Mouse (Mus musculus): ENCODE measurements around the gene Etv1. TPM values are rescaled to one million over a fixed set of nuclear protein-coding genes. Genes with fewer than 3 reads are reported as not detected.

The Etv1 gene
- polyA plus RNA-seq, 1 experiment from 2014 or later: 1.2 TPM

- H3K27me3 ChIP-seq (replicated peaks): no peaks in the 10 kb centered on the region
- H3K4me3 ChIP-seq: no peak overlapping the region
- no peaks in the 10 kb centered on the region for H3K4me1 ChIP-seq
- H3K9me3 ChIP-seq (replicated peaks): no peaks in the 10 kb centered on the region
- no peak for ATAC-seq
- no peak overlapping the region for H3K4me2 ChIP-seq
- H3K27ac ChIP-seq: no peak overlapping the region
- WGBS (ENCODE audit: insufficient replicate concordance): 54% methylated on average over 3 of the region's 3 CpGs
- no peaks in the 10 kb centered on the region for H3K36me3 ChIP-seq
- H3K9ac ChIP-seq: no peak overlapping the region
Observed at GRCm38 (mm10) chr12:38863982-38864828, 85.0 kb downstream of the Etv1 start.

GRCm38 (mm10) chr12:38874470-38874995 is 95.4 kb downstream of the Etv1 start:
- H3K9ac ChIP-seq: no peak overlapping the region
- H3K4me1 ChIP-seq: no peaks in the 10 kb centered on the region
- H3K27me3 ChIP-seq (replicated peaks): no peaks in the 10 kb centered on the region
- ATAC-seq: no peak
- no peak overlapping the region for H3K4me2 ChIP-seq
- H3K9me3 ChIP-seq (replicated peaks): no peaks in the 10 kb centered on the region
- no peaks in the 10 kb centered on the region for H3K36me3 ChIP-seq
- H3K27ac ChIP-seq: no peak overlapping the region
- H3K4me3 ChIP-seq: no peak overlapping the region

GRCm38 (mm10) chr12:38904516-38904915 is 125.3 kb downstream of the Etv1 start:
- 59% methylated on average over 3 of the region's 3 CpGs for WGBS (ENCODE audit: insufficient replicate concordance)
- H3K9me3 ChIP-seq (replicated peaks): no peaks in the 10 kb centered on the region
- H3K4me2 ChIP-seq: no peak overlapping the region
- no peaks in the 10 kb centered on the region for H3K27me3 ChIP-seq (replicated peaks)
- H3K4me3 ChIP-seq: no peak overlapping the region
- H3K36me3 ChIP-seq: no peaks in the 10 kb centered on the region
- H3K27ac ChIP-seq: no peak overlapping the region
- ATAC-seq: no peak
- no peaks in the 10 kb centered on the region for H3K4me1 ChIP-seq
- H3K9ac ChIP-seq: no peak overlapping the region

DNA sequence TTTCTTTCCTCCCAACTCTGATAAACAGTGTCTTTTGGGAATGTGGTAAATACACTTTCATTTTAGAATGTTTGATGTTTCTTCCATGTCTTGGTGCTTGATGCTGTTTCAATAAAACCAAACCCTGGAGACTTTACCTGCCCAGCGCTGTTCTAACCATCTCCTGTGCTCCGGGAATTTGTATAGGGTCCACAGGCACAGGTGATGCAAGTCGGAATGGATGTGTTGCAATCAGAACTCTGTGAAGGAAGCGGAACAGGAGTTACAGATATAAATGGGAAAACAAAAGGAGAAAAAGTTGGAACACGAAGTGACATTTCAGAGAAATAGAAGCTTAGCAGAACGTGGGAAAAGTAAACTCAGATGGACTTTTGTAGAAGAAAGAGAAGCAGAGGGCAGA is 127.1 kb downstream of the Etv1 start:
- Histone ChIP-seq H3K27ac (no peak overlapping the region), H3K9ac (no peak overlapping the region), H3K36me3 (no peaks in the 10 kb centered on the region), H3K4me2 (no peak overlapping the region), H3K4me1 (no peaks in the 10 kb centered on the region), H3K27me3 (replicated peaks) (no peaks in the 10 kb centered on the region), H3K4me3 (no peak overlapping the region), H3K9me3 (replicated peaks) (no peaks in the 10 kb centered on the region)
- WGBS (ENCODE audit: insufficient replicate concordance): 75% methylated on average over 6 of the region's 6 CpGs
- no peak for ATAC-seq

DNA sequence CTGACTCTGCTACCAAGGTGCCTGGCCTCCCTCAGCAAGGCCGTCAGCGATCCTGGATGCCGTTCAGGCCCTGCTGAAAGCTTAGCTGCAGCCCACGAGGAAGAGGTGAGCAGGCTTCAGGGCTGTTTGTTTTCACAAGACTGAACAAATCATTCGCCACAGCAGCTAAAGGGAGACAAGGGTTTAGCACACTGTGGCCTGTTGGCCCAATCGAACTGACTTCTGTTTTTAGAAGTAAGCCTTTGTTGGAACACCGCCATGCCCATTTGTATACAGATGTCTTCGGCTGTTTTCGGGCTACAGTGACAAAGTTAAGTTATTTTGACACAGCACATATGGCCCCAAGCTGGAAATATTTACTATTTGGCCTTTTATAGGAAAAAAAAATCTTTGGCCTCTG is 127.6 kb downstream of the Etv1 start:
- WGBS (ENCODE audit: insufficient replicate concordance): 71% methylated on average over 9 of the region's 9 CpGs
- Histone ChIP-seq H3K27me3 (replicated peaks) (no peaks in the 10 kb centered on the region), H3K27ac (no peak overlapping the region), H3K36me3 (no peaks in the 10 kb centered on the region), H3K4me1 (no peaks in the 10 kb centered on the region), H3K9me3 (replicated peaks) (no peaks in the 10 kb centered on the region), H3K4me2 (no peak overlapping the region), H3K9ac (no peak overlapping the region), H3K4me3 (no peak overlapping the region)
- ATAC-seq: no peak

DNA sequence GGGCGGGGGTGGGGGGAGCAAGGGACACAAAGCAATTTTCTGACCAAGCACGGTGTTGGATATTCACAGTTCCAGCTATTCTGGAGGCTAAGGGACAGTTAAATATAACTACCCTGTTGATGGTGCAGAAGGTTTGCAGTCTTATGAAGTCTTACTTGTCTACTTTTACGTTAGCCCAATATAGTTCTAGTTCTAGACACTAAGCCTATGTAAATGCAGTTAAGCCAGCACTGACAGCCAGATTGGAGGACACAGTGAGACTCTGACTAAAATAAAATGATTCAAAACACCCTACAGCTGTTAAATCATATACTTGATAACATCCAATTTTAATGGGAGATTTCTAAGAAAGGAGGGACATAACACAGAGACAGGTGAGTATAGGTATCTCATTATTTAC is 129.8 kb downstream of the Etv1 start:
- 70% methylated on average over 3 of the region's 3 CpGs for WGBS (ENCODE audit: insufficient replicate concordance)
- Histone ChIP-seq H3K9me3 (replicated peaks) (no peaks in the 10 kb centered on the region), H3K9ac (no peak overlapping the region), H3K4me3 (no peak overlapping the region), H3K27ac (no peak overlapping the region), H3K36me3 (no peaks in the 10 kb centered on the region), H3K27me3 (replicated peaks) (no peaks in the 10 kb centered on the region), H3K4me1 (no peaks in the 10 kb centered on the region), H3K4me2 (no peak overlapping the region)
- no peak for ATAC-seq
